12 mouse cellular contexts compared by ENCODE assay signal in the genomic region with DNA sequence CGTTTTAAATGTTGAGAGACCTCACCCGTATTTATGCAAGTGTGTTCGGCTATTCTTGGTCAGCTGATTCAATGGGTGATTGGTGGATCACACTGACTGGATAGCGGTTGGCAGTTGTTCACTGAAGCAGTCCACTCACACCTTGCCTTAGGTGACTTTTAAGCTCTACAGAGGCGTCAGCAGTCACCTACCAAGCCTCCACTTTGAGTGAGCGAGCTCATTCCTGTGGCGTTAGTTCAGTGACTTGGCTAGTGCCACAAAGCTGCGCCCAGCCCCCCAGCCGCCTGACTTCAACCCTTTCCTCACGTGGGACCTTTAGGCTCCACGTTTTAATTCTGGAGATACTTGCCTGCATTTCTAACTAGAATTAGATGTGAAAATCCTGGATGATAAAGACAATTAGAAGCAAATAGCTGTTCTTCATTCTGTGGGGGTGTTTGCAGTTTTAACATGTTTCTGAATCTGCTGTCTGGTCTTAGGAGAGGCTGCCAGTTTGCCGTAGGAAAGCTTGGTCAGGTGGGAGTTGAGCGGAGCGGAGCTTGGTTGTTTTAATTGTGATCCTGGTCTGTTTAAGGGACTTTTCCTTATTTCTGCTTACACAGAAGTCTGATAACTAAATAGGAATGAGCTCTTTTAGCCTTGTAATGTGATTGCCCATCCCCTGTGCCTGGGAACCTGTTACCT.
DNase-seq lines count a peak whose midpoint lies in the region; ATAC-seq and TF ChIP-seq lines count a peak whose summit lies in the region.
"Had no signal": no experiment of that assay in that cellular context is flagged by ENCODE, and none has a peak within 500 bp of the region (broad histone marks: within the 10 kb centered on the region; RNA-seq: fewer than 3 reads in every experiment).

No protein-coding gene starts in this region.

- H3K4me1 ChIP-seq in hindbrain, embryonic 10.5 days (replicated peaks): peaks cover 38% of the 10 kb centered on the region
- H3K4me1 ChIP-seq in hindbrain, embryonic 11.5 days (replicated peaks; ENCODE audit: control insufficient read depth, insufficient read depth, low read length): 0 out of 2 replicates have a peak, but pooled peaks cover 2% of the 10 kb centered on the region
- H3K4me1 ChIP-seq in embryonic fibroblast, embryonic 13.5 days (ENCODE audit: control insufficient read depth, insufficient read depth, low read length): peaks cover 31% of the 10 kb centered on the region
- peaks cover 52% of the 10 kb centered on the region for H3K4me1 ChIP-seq in limb, embryonic 12.5 days (replicated peaks)
- H3K4me1 ChIP-seq: liver, embryonic 12.5 days had no signal

- TF ChIP-seq CTCF in Patski (IDR thresholded peaks at IDR 0.05): no peak
- TF ChIP-seq CTCF in embryonic fibroblast, embryonic 13.5 days (IDR thresholded peaks at IDR 0.05; ENCODE audit: borderline replicate concordance, insufficient read depth, low read length): no peak

- no peak for TF ChIP-seq POLR2A in embryonic fibroblast, embryonic 13.5 days (IDR thresholded peaks at IDR 0.05; ENCODE audit: low read depth, low read length)

- no peak for ATAC-seq in hindbrain, embryonic 11.5 days (ENCODE audit: low FRiP score)
- peak; percentile 63 for ATAC-seq in Patski
- no peak for ATAC-seq in limb, embryonic 12.5 days (ENCODE audit: insufficient number of reproducible peaks, insufficient read depth, low FRiP score, low TSS enrichment, low read depth)
- ATAC-seq in megakaryocyte, adult 5-6 weeks (ENCODE audit: poor library complexity, severe bottlenecking): no peak
- ATAC-seq: inflammation-experienced regulatory T-cells, adult 6 months; liver, embryonic 12.5 days had no signal

- in situ Hi-C loops in Patski (cut with MboI; ENCODE audit: low pct_unique_long_range_greater_than_20kb): no loop called here

- no peaks in the 10 kb centered on the region for H3K9me3 ChIP-seq in hindbrain, embryonic 10.5 days
- no peaks in the 10 kb centered on the region for H3K9me3 ChIP-seq in hindbrain, embryonic 11.5 days (ENCODE audit: control insufficient read depth, low read length)
- H3K9me3 ChIP-seq in limb, embryonic 12.5 days: no peaks in the 10 kb centered on the region
- H3K9me3 ChIP-seq: liver, embryonic 12.5 days had no signal

- WGBS in hindbrain, embryonic 10.5 days: 84% methylated on average over 14 of the region's 14 CpGs
- 83% methylated on average over 14 of the region's 14 CpGs for WGBS in hindbrain, embryonic 11.5 days
- 69% methylated on average over 14 of the region's 14 CpGs for WGBS in limb, embryonic 12.5 days

- peaks cover 48% of the 10 kb centered on the region for H3K36me3 ChIP-seq in hindbrain, embryonic 10.5 days
- 0 out of 2 replicates have a peak, but pooled peaks cover 5% of the 10 kb centered on the region for H3K36me3 ChIP-seq in hindbrain, embryonic 11.5 days (ENCODE audit: control insufficient read depth, insufficient read depth, low read length)
- H3K36me3 ChIP-seq in limb, embryonic 12.5 days: peaks cover 64% of the 10 kb centered on the region

- no peak overlapping the region for H3K4me3 ChIP-seq in hindbrain, embryonic 10.5 days
- H3K4me3 ChIP-seq in hindbrain, embryonic 11.5 days (ENCODE audit: low read depth, low read length): no peak overlapping the region
- no peak overlapping the region for H3K4me3 ChIP-seq in embryonic fibroblast, embryonic 13.5 days (ENCODE audit: insufficient read depth, low read length)
- H3K4me3 ChIP-seq in limb, embryonic 12.5 days (replicated peaks): no peak overlapping the region
- H3K4me3 ChIP-seq: liver, embryonic 12.5 days had no signal

- CTCF ChIA-PET in Patski (lab: Charles Lee): interaction anchor here (0.6 to 3.9 kb wide), 5 partner anchors 9 to 415 kb away, joined by 3 to 16 read pairs (median 3); no protein-coding TSS in a partner anchor

- H3K27me3 ChIP-seq in hindbrain, embryonic 10.5 days (ENCODE audit: insufficient read depth, poor library complexity, severe bottlenecking): no peaks in the 10 kb centered on the region
- H3K27me3 ChIP-seq in hindbrain, embryonic 11.5 days (ENCODE audit: control insufficient read depth, insufficient read depth, low read length): no peaks in the 10 kb centered on the region
- H3K27me3 ChIP-seq in Patski: no peaks in the 10 kb centered on the region
- H3K27me3 ChIP-seq in limb, embryonic 12.5 days: no peaks in the 10 kb centered on the region
- H3K27me3 ChIP-seq: liver, embryonic 12.5 days had no signal

- no peak overlapping the region for H3K9ac ChIP-seq in hindbrain, embryonic 11.5 days (ENCODE audit: low read depth, low read length)
- H3K9ac ChIP-seq in limb, embryonic 12.5 days (replicated peaks): no peak overlapping the region
- H3K9ac ChIP-seq: liver, embryonic 12.5 days had no signal

- no peak overlapping the region for H3K4me2 ChIP-seq in hindbrain, embryonic 11.5 days (replicated peaks; ENCODE audit: low read depth, low read length)
- H3K4me2 ChIP-seq in limb, embryonic 12.5 days: no peak overlapping the region
- H3K4me2 ChIP-seq: liver, embryonic 12.5 days had no signal

- POLR2A ChIA-PET in Patski (lab: Charles Lee): interaction anchor here (0.5 to 1.2 kb wide), 6 partner anchors 21 to 349 kb away, joined by 3 to 5 read pairs (median 4); a partner anchor contains a TSS

- 0 out of 2 replicates have a peak overlapping the region, but pooled peaks have one; percentile 9 for H3K27ac ChIP-seq in hindbrain, embryonic 10.5 days
- H3K27ac ChIP-seq in hindbrain, embryonic 11.5 days (ENCODE audit: low read depth, low read length): no peak overlapping the region
- peak overlapping the region; percentile 95 for H3K27ac ChIP-seq in embryonic fibroblast, embryonic 13.5 days (ENCODE audit: insufficient read depth, low read length)
- peak overlapping the region; percentile 91 for H3K27ac ChIP-seq in limb, embryonic 12.5 days
- H3K27ac ChIP-seq: liver, embryonic 12.5 days had no signal

- no peak for DNase-seq in hindbrain, embryonic 10.5 days (ENCODE audit: low spot score)
- no peak for DNase-seq in hindbrain, embryonic 11.5 days (ENCODE audit: low spot score)
- no peak for DNase-seq in Patski (ENCODE audit: low read depth, low spot score)
- DNase-seq in cerebellum, postnatal 4 days (ENCODE audit: low spot score in 2 of 2): no peak
- no peak for DNase-seq in cerebellum, adult 8-10 months
- DNase-seq: cerebellum, postnatal 14 days; kidney, postnatal 10 days had no signal
